Mouse (Mus musculus): ENCODE data around the gene Olfr165. TPM values are rescaled to one million over a fixed set of nuclear protein-coding genes. Genes with fewer than 3 reads are reported as not detected.
"Not testable (repeated sequence)": the region's sequence is repeated elsewhere in the genome, so short reads cannot be mapped to it uniquely, and the experiment has no call there.

Olfr165 gene
- polyA plus RNA-seq (2015; fragmentation: Nextera tagmentation; extraction: Ambion mirVana) = not detected in 2 replicates

- 44% methylated on average over 1 of the region's 1 CpGs for WGBS
- H3K36me3 ChIP-seq = no peaks in the 10 kb centered on the region
- H3K27ac ChIP-seq (replicated peaks) = no peak within 1 kb of the TSS
- H3K4me1 ChIP-seq = no peaks in the 10 kb centered on the region
- no peak within 1 kb of the TSS for H3K4me3 ChIP-seq (replicated peaks)
- no peak within 1 kb of the TSS for H3K4me2 ChIP-seq (replicated peaks)
- no peak for ATAC-seq (ENCODE audit: insufficient number of reproducible peaks, low FRiP score, low TSS enrichment, low read depth)
- no peaks in the 10 kb centered on the region for H3K9me3 ChIP-seq (replicated peaks)
- no peaks in the 10 kb centered on the region for H3K27me3 ChIP-seq
- no peak within 1 kb of the TSS for H3K9ac ChIP-seq
These were observed at the start of gene Olfr165 for GRCm38 (mm10) chr16:19423034-19423433. Gene Olfr165, minus strand, starts transcription at chr16:19423134.

- no peak for ATAC-seq (ENCODE audit: insufficient number of reproducible peaks, low FRiP score, low TSS enrichment, low read depth)
- Histone ChIP-seq H3K4me3 (replicated peaks) (no peak overlapping the region), H3K9me3 (replicated peaks) (no peaks in the 10 kb centered on the region), H3K27ac (replicated peaks) (no peak overlapping the region), H3K4me2 (replicated peaks) (no peak overlapping the region), H3K9ac (no peak overlapping the region), H3K27me3 (no peaks in the 10 kb centered on the region), H3K36me3 (no peaks in the 10 kb centered on the region), H3K4me1 (no peaks in the 10 kb centered on the region)
- whole genome bisulfite sequencing = 100% methylated on average over 1 of the region's 1 CpGs
These were observed 41.4 kb upstream of the Olfr165 start for GRCm38 (mm10) chr16:19464365-19464764.

GRCm38 (mm10) chr16:19458741-19459140 lies 35.8 kb upstream of the Olfr165 start:
- not testable (repeated sequence) for H3K27me3 ChIP-seq; H3K9me3 ChIP-seq (replicated peaks); H3K4me1 ChIP-seq; H3K4me3 ChIP-seq (replicated peaks); ATAC-seq (ENCODE audit: insufficient number of reproducible peaks, low FRiP score, low TSS enrichment, low read depth); H3K27ac ChIP-seq (replicated peaks); H3K36me3 ChIP-seq; H3K4me2 ChIP-seq (replicated peaks); H3K9ac ChIP-seq
- WGBS = 72% methylated on average over 4 of the region's 4 CpGs

DNA sequence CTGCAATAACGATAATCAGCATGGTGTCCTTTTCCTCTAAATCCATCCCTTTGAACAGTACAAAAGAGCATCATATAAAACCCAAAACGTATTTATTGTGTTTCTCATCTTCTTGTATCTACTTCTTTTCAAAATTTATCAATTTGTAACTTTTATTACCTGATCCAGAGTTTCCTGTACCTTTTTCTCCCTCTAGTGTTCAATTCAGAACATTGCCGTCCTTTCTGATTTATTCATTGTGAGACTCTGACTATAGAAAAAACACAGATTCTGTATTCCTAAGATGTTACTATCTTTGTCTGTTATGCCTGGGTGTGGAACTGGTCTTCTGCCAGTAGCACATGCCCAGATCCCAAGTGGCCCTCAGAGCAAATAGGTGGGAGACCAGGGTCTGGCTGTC lies 35.0 kb downstream of the Olfr165 start:
- Histone ChIP-seq H3K4me3 (replicated peaks) (no peak overlapping the region), H3K27ac (replicated peaks) (no peak overlapping the region), H3K4me2 (replicated peaks) (no peak overlapping the region), H3K4me1 (no peaks in the 10 kb centered on the region), H3K9me3 (replicated peaks) (no peaks in the 10 kb centered on the region), H3K36me3 (no peaks in the 10 kb centered on the region), H3K9ac (no peak overlapping the region), H3K27me3 (no peaks in the 10 kb centered on the region)
- ATAC-seq (ENCODE audit: insufficient number of reproducible peaks, low FRiP score, low TSS enrichment, low read depth) = no peak
- 60% methylated on average over 3 of the region's 3 CpGs for WGBS

Other genes starting within 250 kb of the Olfr165 start
- 0.20 TPM in 1 of 2 replicates, not detected in the other for gene Olfr164, start 109.1 kb downstream of the Olfr165 start, polyA plus RNA-seq (2015; fragmentation: Nextera tagmentation; extraction: Ambion mirVana)
- not detected in 2 replicates for gene Olfr166, start 60.6 kb upstream of the Olfr165 start, polyA plus RNA-seq (2015; fragmentation: Nextera tagmentation; extraction: Ambion mirVana)
- not detected in 2 replicates for gene Olfr167, start 99.1 kb upstream of the Olfr165 start, polyA plus RNA-seq (2015; fragmentation: Nextera tagmentation; extraction: Ambion mirVana)
- not detected in 2 replicates for gene Olfr168, start 112.4 kb upstream of the Olfr165 start, polyA plus RNA-seq (2015; fragmentation: Nextera tagmentation; extraction: Ambion mirVana)
- gene Olfr169, start 148.7 kb upstream of the Olfr165 start, polyA plus RNA-seq (2015; fragmentation: Nextera tagmentation; extraction: Ambion mirVana) = 0.07 TPM in 1 of 2 replicates, not detected in the other
- gene Olfr170, start 188.7 kb upstream of the Olfr165 start, polyA plus RNA-seq (2015; fragmentation: Nextera tagmentation; extraction: Ambion mirVana) = not detected in 2 replicates
- not detected in 2 replicates for gene Olfr171, start 206.8 kb upstream of the Olfr165 start, polyA plus RNA-seq (2015; fragmentation: Nextera tagmentation; extraction: Ambion mirVana)

All from embryonic facial prominence, embryonic 15.5 days (tissue).